Mouse (Mus musculus): Measurements from ENCODE around the gene Nav1. TPM values are rescaled to one million over a fixed set of nuclear protein-coding genes. Genes with fewer than 3 reads are reported as not detected.

The Nav1 gene
- total RNA-seq, 2 experiments from 2014 or later = 33.0 to 36.0 TPM

DNA sequence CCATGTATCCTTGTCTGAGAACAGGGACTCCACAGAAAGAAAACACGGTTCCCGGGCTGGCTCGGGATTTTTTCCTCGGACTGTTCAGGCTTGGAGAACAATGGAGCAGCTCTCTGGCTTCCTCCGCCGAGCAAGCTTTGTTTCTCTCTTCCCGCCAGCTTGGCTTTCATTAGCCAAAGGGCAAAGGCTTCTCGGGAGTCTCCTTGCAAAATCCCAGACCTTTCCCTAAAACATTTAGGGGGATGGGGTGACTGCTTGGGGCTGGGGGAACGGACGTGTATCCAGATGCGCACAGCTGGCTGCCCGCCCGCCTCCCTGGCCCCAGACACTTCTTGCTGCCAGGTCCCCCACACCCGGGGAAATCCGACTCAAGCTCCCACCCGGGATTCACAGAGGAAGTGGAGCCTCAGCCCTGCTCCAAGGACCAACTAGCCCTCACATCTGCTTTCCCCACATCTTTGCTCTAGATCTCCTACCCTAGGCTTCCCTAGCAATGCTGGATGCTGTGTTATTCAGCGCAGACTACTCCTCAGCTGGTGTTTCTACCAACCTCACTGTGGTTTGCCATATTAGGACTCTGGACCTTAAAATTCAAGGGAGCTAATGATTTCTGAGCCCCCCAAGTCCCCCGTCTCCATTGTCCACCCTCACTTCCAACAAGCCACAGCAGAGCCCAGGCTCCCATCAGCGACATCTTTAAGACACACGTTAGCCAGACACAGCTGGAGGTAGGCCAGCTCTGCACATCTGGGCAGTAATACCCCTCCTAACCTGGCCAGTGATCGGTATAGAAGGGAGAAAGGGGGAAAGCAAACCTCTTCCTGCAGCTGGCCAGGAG, 23.2 kb downstream of the Nav1 start:
- DNase-seq (ENCODE audit: low spot score in 2 of 2) = peak in 1 of 2 experiments; percentile 54

DNA sequence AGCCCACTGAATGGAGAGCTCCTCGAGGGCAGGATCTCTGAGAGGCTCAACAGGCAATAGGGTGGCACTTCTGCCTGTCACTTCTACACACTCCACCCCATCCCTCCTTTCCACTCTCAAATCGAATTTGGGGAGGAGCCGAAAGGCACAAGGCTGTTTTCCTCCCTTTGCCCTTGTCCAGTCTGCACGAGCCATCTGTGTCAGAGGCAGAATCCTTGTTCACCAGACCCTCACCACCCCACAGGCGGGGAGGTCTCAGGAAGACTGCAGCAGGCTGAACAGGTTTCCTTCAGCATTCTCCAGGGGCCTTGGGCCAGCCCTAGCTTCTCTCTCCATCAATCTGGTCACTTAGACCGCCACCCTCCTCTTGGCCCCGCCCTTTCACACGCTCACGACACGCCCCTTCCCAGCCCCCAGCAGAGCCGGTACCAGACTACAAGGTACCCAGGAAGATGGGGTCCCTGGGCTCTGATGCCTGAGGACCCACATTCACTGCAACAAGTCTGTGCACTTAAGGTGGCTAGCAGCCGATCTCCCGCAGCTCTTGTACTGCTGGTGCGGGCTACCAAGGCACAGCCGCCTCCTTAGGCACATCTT, 23.9 kb downstream of the Nav1 start:
- peak in 1 of 2 experiments; percentile 45 for DNase-seq (ENCODE audit: low spot score in 2 of 2)

DNA sequence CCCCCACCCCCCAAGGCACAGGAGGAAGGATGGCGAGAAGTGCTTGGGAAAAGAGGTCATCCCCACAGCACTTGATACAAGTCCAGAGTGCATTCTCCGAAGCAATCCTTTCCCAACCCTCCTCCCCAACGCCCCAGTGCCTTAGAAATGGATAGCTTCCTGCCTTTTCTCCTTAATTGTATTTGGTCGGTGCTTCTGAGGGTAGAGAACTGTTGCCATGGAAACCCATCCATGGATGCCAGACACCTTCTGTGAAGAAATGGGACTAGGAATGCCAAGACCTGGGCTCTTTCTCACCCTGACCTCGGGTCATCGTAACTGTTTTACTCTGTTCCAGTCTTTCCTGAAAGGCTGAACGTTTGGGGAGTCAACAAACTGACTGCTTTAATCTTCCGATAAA, 26.1 kb downstream of the Nav1 start:
- DNase-seq (ENCODE audit: low spot score in 2 of 2) = no peak

DNA sequence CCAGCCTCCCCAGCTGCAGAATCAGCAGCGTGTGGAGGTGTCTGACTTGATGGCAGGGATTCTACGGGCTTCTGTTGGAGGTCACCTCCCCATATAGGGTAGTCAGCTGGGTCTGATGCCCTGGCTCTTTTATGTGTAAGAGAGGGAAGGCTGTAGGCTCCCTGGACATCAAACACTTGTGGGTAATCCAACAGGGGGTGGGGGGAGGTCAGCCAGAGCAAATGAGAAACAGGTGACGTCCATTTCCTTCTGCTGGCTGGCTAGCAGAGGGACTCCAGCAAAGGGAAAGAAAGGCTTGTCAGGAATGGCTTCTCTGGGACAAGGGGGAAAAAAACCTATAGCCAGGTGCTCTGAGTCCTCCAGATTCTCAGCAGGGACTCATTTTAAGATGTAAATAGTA, 28.0 kb downstream of the Nav1 start:
- no peak for DNase-seq (ENCODE audit: low spot score in 2 of 2)

DNA sequence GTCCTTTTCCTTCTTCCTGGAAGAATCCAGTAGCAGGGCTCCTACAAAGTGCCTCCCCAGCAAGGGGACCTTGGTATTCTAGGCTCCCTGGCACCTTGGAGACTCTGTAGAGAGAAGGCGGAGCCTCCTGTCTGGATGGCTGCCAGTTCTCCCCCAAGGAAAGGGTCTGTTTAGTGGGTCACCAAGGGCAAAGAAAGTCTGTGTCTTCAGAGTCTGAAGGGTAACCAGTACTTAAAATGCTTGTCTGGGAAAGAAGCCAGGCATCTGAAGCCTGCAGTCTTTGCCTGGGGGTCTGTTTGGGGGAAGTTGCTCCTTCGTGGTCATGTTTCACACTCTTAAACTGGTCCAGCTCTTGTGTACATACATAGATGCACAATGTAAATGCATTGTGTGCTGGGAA, 29.3 kb downstream of the Nav1 start:
- DNase-seq (ENCODE audit: low spot score in 2 of 2) = no peak

DNA sequence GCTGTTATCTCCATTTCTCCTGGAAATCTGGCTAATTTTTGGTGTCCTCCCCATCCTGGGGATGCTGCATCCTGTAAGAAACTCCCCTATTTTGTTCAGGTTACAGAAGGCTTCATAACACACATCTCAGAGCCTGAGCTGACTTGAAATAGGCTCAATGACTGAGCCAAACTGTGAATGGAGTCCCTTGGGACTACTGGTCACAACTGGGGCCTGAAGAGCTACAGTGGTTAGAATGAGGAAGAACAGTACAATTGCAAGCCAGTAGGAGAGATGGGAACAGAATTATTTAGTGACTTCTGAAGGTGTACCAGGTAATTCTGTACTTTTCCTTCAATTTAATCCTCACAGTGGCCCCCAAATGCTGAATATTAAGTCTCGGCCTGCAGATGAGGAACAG, 31.7 kb downstream of the Nav1 start:
- no peak for DNase-seq (ENCODE audit: low spot score in 2 of 2)

DNA sequence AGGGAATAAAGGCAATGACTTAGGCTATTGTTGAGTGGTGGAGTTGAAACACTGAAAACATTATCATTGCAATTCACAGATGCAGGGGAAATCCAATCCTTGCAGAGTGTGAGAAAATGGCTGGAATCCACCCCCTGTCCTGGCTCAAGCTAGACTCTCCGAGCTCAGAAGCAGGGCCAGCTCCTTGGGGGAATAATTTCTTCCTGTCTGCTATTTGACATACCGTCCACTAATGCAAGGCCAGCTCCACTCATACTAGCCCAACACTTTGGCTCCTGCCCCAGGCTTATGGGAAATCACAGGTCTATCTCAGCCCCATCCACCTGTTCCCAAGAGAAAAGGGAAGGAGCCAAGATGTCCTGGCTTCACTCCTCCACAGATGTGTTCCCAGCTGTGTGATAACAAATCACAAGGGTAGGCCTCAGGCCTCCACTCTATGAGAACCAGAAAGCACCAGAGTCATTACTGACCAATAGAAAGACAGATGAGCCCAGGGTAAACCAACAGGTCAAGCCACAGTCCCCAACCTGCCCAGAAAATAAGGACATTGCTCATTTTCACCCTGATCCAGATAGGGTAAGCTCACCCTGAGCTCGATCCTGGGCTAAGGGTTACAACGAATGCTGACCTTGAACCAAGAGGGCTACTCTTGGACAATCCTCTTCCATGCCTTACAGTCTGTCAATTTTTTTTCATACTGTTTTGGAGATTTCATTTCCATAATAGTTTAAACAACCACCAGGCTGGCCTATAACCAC, 32.5 kb downstream of the Nav1 start:
- DNase-seq (ENCODE audit: low spot score in 2 of 2) = peak in 1 of 2 experiments; percentile 42

DNA sequence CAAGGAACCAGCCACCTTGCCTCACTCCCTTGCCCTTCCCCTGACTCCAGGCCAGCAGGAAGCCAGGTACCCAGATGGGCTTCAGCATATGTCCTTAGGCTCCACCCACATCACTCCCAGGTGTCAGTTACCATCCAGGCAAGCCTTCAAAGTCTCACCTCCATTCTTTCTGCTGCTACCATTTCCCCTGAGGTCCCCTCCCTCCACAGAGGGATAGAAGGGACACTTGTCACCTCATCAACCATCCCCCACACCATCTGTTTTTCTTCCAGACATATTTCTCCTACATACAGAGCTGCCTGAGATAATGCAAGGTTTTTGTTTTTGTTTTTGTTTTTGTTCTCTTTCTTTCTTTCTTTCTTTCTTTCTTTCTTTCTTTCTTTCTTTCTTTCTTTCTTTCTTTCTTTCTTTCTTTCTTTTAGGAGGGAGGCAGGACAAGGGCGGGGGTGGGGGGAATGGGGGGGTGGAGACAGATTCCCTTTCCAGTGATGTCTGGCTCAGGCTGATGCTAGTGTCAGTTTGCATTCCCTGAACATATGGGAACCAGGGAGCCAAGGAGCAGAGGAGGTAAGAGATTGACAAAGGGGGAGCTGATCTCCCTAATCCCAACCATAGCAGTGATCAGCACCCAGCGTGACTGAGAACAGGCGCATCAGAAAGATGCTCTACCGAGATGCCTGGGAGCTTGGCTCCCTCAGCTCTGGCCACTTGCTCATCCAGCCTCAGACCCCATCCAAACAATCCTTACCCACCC, 34.8 kb downstream of the Nav1 start:
- DNase-seq (ENCODE audit: low spot score in 2 of 2) = no peak

DNA sequence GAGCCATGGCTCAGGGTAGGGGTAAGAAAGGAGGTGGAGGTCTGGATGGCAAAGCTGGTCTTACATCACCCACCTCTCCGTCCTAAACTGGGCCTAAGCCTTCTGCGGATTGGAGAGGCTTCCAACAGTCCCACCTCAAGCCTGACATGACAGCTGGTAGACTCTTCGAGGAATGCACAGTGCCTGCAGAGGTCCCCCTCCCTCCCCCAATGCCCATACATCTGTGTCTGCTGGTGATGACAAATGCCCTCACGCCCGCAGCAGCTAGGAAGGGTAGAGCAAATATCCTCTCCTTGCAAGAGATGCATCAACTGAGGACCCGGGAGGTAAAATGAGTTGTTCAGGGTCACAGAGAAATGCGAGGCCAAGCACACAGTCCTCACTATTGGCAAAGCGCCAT, 39.0 kb downstream of the Nav1 start:
- DNase-seq (ENCODE audit: low spot score in 2 of 2) = no peak

DNA sequence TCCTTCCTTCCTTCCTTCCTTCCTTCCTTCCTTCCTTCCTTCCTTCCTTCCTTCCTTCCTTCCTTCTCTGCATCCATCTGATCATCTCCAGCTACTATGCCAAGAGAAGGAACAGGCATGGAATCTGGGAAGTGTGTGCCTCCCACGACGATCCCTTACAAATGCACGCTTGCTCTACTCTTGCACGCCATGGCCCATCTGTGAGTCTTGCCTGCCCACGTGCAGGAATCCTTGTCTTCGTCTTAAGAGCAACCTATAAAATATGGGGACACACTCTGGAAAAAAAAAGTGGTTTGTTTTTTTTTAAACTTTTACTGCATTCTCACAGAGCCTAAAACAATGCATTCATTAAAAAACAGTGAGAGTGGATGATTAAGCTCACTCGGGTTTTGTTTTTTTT, 40.5 kb downstream of the Nav1 start:
- no peak for DNase-seq (ENCODE audit: low spot score in 2 of 2)

DNA sequence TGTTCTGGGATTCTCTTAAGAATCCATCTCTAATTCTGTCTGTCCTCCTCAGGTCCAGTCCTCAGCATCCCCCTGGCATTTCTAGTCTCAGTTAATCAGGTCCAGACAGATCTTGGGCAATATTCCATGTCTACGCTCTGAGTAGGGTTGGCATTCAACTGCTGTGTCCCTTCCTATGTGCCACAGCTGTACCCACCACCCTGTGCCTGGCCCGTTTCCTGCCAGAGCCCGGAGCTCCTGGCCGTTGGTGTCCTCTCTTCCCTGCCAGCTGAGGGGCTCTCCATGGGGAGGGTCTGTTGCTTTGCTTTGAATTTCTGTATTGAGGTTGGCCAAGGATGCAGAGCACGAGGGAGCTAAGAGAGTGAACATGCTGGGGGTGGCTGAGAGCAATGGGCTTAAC, 41.3 kb downstream of the Nav1 start:
- no peak for DNase-seq (ENCODE audit: low spot score in 2 of 2)

DNA sequence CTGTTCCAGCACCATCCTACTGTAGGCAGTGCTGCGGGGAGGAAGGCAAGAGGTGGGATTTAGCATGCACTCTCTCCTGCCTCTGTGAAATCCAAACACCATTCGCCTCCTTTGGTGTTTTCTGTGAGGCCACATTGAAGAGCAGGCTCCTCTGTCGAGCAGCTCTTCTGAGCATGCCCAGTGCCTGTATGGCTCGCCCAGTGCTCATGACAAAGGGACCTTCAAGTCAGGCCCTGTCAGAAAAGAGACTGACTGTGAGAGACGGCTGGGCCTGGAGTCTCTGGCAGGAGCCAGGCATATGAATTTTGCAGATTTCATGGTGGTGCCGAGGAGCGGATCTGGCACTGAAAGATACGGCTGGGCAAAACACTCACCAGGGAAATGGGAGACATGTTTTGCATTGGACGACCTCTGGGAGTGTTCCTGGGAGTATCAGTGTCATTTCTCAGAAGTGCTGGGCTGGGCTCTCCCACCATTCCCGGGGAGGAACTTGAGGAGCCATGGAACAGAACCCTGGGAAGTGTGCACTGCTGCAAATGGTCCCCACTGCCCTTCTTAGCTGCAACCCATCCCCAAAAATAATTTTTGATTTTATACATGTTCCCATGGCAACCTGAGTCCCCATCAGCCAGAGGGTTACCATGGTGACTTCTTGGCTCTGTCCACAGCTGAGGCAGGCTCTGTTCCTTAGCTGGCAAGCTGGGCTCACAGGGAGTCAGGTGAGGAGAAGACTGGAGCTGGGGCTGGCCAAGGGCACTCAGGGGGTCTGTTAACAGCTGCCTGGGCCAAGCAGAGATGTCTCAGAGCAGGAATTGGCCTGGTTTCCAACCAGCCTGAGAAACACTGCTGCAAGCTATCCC, 42.2 kb downstream of the Nav1 start:
- no peak for DNase-seq (ENCODE audit: low spot score in 2 of 2)

DNA sequence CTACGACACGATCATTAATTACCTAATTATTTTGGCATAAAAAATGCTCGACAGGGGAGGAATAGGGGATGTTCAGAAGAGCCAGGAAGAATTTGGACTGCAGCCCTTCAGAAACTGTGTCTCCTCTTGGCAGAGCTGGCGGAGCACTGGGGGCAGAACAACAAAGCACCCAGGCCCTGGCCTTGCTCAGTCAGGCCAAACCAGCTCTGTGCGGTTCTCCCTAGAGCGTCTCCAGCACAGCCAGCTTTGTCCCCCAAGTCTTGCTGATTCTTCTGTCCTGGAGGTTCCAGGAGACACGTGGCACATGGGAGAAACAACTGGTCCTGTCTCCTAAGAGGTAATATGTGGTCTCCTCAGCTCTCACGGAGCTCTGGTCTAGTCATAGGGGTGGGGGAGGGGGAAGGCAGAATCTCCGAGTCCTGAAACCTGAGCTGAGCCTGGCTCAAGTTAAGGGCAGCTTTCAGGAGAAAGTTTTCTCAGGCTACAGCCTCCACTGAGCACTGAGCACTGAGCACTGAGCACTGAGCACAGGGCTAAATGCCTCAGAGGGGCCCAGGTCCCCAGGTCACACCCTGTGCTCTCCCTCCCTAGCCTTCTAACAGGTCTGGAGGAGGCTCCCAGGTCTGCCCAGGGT, 43.2 kb downstream of the Nav1 start:
- no peak for DNase-seq (ENCODE audit: low spot score in 2 of 2)

DNA sequence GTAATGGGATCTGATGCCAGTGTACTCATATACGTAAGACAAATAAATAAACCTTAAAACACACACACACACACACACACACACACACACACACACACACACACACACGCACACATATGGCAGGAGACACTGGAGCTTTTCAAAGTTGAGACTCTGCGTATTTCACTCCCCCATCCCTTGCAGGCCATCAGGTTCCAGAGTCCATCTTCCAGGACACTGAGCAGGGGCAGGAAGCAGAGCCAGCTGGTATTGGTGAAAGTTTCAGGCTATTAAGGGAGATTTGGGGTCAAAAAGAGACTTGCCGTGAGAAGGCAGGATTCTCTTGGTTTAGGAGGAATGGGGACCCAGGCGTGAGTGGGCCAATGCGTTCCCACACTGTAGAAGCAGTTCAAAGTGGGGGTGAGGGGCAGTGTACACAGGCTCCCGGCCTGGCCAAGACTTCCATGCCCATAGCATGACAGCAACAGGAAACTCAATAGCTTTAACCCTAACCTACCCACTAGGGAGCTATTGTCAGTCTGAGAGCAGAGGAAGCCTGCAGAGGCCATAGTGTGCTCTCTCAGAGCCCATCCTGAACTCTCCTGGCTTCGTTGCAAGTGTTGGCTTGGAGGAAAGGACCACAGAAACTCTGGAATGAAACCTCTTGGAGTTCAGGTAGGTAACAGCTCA, 44.0 kb downstream of the Nav1 start:
- no peak for DNase-seq (ENCODE audit: low spot score in 2 of 2)

DNA sequence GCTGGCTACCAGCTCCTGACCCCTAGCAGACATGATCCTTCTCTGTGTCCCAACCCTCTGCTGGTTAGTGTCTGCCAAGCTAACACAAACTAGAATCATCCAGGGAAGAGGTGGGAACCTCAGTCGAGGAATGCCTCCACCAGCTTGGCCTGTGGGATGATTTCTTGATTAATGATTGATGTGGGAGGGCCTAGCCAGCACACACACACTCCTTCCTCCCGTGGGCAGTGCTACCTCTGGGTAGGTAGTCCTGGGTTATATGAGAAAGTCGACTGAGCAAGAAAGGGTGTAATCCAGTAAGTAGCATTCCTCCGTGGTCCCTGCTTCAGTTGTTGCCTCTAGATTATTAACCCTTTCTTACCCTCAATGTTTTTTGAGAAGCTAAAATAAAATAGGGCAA, 45.0 kb downstream of the Nav1 start:
- DNase-seq (ENCODE audit: low spot score in 2 of 2) = no peak

DNA sequence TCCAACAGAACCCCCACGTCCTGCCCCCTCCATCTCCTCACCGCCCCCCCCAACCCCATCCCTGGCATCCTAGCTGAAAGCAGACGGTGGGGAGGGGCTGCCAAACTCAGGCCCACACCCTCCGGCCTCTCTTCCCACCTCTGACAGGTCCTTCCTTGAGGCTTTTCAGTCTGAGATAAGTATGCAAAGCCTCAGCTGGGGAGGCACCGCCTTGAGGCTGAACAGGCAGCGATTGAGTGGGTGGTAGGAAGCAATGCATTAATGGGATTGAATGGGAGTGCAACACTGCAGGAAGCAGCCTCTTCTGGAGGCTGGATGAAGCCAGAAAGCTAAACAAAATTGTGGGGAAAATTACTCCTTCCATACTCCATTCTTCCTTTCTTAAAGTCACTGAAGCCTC, 45.8 kb downstream of the Nav1 start:
- no peak for DNase-seq (ENCODE audit: low spot score in 2 of 2)

DNA sequence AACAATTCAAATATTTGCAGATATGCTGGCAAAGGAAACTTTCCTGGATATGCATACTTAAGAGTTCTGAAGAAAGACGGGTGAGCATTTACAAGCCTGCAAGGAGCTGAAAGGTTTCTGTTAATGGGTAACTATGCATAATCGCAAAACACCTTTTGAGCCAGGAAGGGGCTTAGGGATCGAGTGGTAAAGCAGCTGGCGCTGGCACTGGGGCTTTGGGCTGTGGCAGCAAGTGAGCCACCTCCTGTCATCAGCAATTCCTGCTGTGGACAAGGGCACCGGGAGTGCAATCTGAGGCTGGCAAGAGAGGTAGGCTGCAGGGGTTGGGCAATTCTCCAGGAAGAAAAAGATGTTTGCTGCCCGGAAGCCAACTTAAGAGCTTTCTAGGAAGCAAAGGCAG, 49.1 kb downstream of the Nav1 start:
- no peak for DNase-seq (ENCODE audit: low spot score in 2 of 2)

DNA sequence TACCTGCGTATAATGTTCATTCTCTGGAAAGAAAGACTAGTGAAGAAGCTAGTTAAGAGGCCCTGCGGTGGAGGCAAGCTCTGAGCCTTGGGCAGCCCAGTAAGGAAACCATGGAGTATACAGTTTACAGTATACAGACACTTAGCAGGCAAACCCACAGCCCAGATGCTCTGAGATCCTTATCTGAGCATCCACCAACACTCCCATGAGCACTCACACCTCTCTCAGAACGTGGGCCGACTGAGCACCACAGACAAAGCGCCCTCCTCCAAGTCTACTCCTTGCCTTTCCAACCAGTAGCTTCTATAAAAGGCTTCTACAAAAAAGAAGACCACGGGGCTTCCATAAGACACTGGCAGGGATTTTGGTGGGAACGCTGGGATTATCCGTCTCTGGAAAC, 51.2 kb downstream of the Nav1 start:
- no peak for DNase-seq (ENCODE audit: low spot score in 2 of 2)

DNA sequence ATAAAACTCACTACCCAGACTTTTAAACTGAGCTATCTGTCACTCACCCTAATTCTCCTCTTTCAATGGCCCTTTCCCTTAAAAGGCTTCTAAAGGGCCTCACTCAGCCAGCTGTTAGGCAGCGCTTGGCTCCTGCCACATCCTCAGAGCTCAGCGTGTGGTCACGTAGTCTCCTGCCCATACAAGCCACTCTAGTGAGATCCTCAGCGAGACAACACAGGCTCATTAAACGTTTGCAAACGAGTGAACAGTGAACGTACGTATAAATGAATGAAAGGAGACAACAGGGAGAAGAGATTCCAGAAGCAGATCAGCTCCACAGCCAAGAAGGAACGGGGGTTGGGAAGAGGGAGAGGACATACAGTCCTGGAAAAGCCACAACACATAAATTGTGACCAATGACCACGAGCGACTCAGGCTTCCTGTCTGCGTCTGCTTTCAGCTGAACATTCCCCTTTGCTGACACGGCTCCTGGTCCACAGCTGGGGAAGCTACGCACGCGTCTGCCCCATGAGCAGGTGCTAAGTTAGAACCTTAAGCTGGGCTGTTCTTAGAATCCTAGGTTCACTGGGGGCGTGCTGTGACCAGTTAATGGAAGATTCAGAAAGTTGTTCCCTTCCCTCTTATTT, 52.3 kb downstream of the Nav1 start:
- no peak for DNase-seq (ENCODE audit: low spot score in 2 of 2)

All from gastrocnemius, postnatal 4 days (tissue).